Mouse (Mus musculus): ENCODE data around the gene F11r. TPM values are rescaled to one million over a fixed set of nuclear protein-coding genes. Genes with fewer than 3 reads are reported as not detected.
"Not testable (repeated sequence)": the region's sequence is repeated elsewhere in the genome, so short reads cannot be mapped to it uniquely, and the experiment has no call there.

F11r gene
- polyA plus RNA-seq, 1 experiment from 2014 or later = 34.2 TPM

DNA sequence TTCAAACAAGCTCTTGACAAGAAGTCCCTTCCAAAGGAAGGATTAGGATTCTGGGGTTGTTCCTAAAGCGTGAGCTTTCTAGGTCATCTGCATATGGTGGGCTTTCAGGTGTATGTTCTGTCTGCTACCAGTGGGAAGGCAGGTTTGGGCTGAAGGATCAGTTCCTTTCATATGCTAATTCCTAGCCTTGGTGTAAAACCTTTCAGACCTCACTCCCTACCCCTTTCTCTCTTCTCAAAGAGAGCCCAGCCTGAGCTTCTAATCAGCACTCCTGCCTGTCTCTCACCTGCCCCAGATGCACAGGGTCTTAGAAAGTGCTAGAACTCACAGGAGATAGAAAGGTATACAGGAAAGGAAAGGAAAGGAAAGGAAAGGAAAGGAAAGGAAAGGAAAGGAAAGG lies 34.1 kb downstream of the F11r start:
- no peak overlapping the region for H3K4me3 ChIP-seq (ENCODE audit: low read depth, low read length)
- no peaks in the 10 kb centered on the region for H3K36me3 ChIP-seq (ENCODE audit: control insufficient read depth, insufficient read depth)
- H3K4me1 ChIP-seq (ENCODE audit: control insufficient read depth, low read depth, low read length) = no peaks in the 10 kb centered on the region
- no peak overlapping the region for H3K9ac ChIP-seq (ENCODE audit: low read depth, low read length)
- no peaks in the 10 kb centered on the region for H3K9me3 ChIP-seq (replicated peaks; ENCODE audit: control insufficient read depth, low read length)
- ATAC-seq (ENCODE audit: low read depth) = no peak
- H3K27ac ChIP-seq (ENCODE audit: low read length) = no peak overlapping the region
- H3K4me2 ChIP-seq (ENCODE audit: low read depth, low read length) = no peak overlapping the region
- no peaks in the 10 kb centered on the region for H3K27me3 ChIP-seq (ENCODE audit: control insufficient read depth, insufficient read depth, low read depth, low read length)
- 67% methylated on average over 1 of the region's 1 CpGs for WGBS (ENCODE audit: insufficient replicate concordance)

DNA sequence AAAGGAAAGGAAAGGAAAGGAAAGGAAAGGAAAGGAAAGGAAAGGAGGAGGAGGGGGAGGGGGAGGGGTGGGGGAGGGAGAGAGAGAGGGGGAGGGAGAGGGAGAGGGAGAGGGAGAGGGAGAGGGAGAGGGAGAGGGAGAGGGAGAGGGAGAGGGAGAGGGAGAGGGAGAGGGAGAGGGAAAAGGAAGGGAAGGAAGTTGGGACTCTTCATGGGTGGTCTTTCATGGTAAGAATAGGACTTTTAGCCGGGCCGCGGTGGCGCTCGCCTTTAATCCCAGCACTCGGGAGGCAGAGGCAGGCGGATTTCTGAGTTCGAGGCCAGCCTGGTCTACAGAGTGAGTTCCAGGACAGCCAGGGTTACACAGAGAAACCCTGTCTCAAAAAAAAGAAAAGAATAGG lies 34.6 kb downstream of the F11r start:
- not testable (repeated sequence) for H3K27me3 ChIP-seq (ENCODE audit: control insufficient read depth, insufficient read depth, low read depth, low read length); H3K36me3 ChIP-seq (ENCODE audit: control insufficient read depth, insufficient read depth); H3K4me3 ChIP-seq (ENCODE audit: low read depth, low read length); ATAC-seq (ENCODE audit: low read depth); H3K4me2 ChIP-seq (ENCODE audit: low read depth, low read length); H3K9me3 ChIP-seq (replicated peaks; ENCODE audit: control insufficient read depth, low read length); H3K27ac ChIP-seq (ENCODE audit: low read length); H3K9ac ChIP-seq (ENCODE audit: low read depth, low read length); H3K4me1 ChIP-seq (ENCODE audit: control insufficient read depth, low read depth, low read length)
- WGBS (ENCODE audit: insufficient replicate concordance) = 85% methylated on average over 8 of the region's 8 CpGs

DNA sequence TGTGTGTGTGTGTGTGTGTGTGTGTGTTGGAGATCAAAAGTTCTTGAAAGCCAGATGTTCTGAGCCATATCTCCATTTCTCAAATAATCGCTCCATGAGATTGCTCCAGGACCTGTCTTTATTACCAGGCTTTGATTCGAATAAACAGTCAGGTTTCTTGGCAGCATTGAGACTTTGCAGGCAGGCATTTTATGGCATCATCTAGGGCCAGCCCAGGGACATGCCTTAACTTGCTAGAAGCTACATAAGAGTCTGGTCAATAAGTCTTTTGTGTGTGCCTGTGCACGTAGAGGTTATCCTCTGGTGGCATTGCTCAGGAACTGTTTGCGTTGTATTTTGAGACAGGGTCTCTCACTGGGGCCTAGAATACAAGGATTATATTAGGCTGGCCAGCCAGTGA lies 36.2 kb downstream of the F11r start:
- H3K36me3 ChIP-seq (ENCODE audit: control insufficient read depth, insufficient read depth) = no peaks in the 10 kb centered on the region
- H3K27ac ChIP-seq (ENCODE audit: low read length) = no peak overlapping the region
- H3K4me1 ChIP-seq (ENCODE audit: control insufficient read depth, low read depth, low read length) = peaks cover 4% of the 10 kb centered on the region; the same call in 1 of the 2 replicates
- no peak for ATAC-seq (ENCODE audit: low read depth)
- H3K4me2 ChIP-seq (ENCODE audit: low read depth, low read length) = no peak overlapping the region
- no peak overlapping the region for H3K9ac ChIP-seq (ENCODE audit: low read depth, low read length)
- no peaks in the 10 kb centered on the region for H3K27me3 ChIP-seq (ENCODE audit: control insufficient read depth, insufficient read depth, low read depth, low read length)
- no peaks in the 10 kb centered on the region for H3K9me3 ChIP-seq (replicated peaks; ENCODE audit: control insufficient read depth, low read length)
- no peak overlapping the region for H3K4me3 ChIP-seq (ENCODE audit: low read depth, low read length)
- 61% methylated on average over 4 of the region's 4 CpGs for WGBS (ENCODE audit: insufficient replicate concordance)

DNA sequence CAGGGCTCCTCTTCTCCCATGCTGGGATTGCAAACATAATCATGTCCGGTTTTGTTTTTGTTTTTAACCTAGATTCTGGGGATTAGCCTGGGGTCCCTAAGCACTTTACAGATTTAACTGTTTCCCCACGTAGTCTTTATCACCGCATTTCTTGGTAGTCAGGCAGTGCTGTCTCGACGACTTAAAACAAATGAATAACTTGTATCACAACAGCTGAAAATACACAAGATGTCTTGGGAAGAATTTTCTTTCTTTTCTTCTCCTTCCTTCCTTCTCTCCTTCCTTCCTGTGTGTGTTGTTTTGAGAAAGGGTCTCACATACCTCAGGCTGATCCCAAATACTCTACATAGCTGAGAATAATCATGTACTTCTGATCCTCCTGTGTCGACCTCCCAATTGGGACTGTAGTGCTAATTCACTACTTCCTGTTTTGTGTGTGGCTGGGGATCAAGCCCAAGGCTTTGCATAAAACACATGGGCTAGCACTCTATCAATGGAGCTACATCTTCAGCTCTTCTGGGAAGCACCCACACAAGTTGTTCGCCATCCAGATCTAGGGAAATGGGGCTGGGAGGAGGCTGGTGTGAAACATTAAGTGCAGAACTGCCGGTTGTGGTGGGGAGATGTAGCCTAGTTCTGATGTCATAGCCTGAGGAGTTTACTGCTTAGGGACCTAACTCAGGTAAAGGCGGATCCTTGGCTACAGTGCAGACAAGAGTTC lies 36.7 kb downstream of the F11r start:
- H3K4me1 ChIP-seq (ENCODE audit: control insufficient read depth, low read depth, low read length) = peaks cover 4% of the 10 kb centered on the region; the same call in 1 of the 2 replicates
- no peaks in the 10 kb centered on the region for H3K27me3 ChIP-seq (ENCODE audit: control insufficient read depth, insufficient read depth, low read depth, low read length)
- H3K36me3 ChIP-seq (ENCODE audit: control insufficient read depth, insufficient read depth) = no peaks in the 10 kb centered on the region
- H3K9me3 ChIP-seq (replicated peaks; ENCODE audit: control insufficient read depth, low read length) = no peaks in the 10 kb centered on the region
- H3K4me2 ChIP-seq (ENCODE audit: low read depth, low read length) = no peak overlapping the region
- no peak overlapping the region for H3K4me3 ChIP-seq (ENCODE audit: low read depth, low read length)
- H3K9ac ChIP-seq (ENCODE audit: low read depth, low read length) = no peak overlapping the region
- ATAC-seq (ENCODE audit: low read depth) = no peak
- H3K27ac ChIP-seq (ENCODE audit: low read length) = no peak overlapping the region
- 41% methylated on average over 9 of the region's 9 CpGs for WGBS (ENCODE audit: insufficient replicate concordance)

DNA sequence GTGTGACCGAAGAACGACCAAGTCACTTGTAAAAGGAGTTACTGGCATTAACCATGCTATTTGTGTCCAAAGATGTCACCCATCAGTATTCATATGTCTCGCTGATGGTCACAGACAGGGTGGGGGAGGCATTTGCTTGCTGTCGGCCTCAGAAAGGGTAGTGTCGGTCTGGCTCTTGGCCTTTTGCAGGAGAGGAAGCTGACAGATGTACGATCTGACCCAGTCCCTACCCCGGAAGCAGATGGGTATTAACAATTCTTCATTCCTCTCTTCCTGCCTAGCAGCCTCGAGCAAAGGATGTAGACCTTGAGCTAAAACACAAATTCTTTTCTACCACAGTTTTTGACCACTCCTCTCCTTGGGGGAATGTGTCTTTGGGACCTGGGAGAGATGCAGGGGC lies 39.8 kb downstream of the F11r start:
- Histone ChIP-seq H3K27ac (ENCODE audit: low read length) (no peak overlapping the region), H3K36me3 (ENCODE audit: control insufficient read depth, insufficient read depth) (no peaks in the 10 kb centered on the region), H3K27me3 (ENCODE audit: control insufficient read depth, insufficient read depth, low read depth, low read length) (no peaks in the 10 kb centered on the region), H3K4me1 (ENCODE audit: control insufficient read depth, low read depth, low read length) (peaks cover 4% of the 10 kb centered on the region; the same call in 1 of the 2 replicates), H3K4me3 (ENCODE audit: low read depth, low read length) (no peak overlapping the region), H3K9me3 (replicated peaks; ENCODE audit: control insufficient read depth, low read length) (no peaks in the 10 kb centered on the region), H3K9ac (ENCODE audit: low read depth, low read length) (no peak overlapping the region), H3K4me2 (ENCODE audit: low read depth, low read length) (no peak overlapping the region)
- ATAC-seq (ENCODE audit: low read depth) = no peak
- WGBS (ENCODE audit: insufficient replicate concordance) = 57% methylated on average over 8 of the region's 8 CpGs

DNA sequence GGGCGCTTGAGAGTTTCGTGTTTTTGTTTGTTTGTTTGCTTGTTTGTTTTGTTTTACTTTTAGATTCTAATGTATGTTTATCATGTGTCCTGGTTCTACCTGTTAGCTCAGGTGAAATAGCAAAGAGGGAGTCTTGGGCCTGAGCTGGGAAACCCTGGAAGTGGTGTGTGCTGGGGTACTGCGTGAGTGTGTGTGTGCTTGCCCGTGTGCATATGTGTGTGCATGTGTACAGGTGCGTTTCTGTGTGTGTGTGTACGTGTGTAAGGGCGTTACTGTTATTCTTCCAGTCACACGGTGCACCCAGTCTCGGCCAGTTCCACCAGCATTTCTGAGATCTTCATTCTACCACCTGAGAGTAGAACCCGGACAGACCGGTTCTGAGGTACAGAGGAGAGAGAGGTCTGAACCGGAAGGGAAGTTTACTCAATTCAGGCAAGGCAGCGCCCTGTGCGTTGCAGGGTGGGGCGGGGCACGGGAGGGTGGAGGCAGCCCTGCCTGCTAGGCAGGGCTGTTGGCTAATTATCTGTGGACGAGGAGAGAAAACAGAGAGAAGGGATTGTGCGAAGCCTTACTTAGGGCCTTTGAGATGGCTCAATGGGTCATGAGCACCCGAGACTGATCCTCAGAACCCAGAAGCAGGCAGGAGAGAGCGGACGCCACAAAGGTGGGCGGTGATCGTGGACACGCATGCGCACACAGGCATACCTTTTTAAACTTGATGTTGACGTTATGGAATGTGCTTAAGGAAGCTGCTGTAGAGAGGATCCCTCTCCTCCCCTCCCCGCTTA lies 40.6 kb downstream of the F11r start:
- Histone ChIP-seq H3K9ac (ENCODE audit: low read depth, low read length) (peak overlapping the region; percentile 35; the same call in 1 of the 2 replicates), H3K4me3 (ENCODE audit: low read depth, low read length) (peak overlapping the region; percentile 40), H3K9me3 (replicated peaks; ENCODE audit: control insufficient read depth, low read length) (peaks cover 1% of the 10 kb centered on the region; the same call in 1 of the 2 replicates), H3K36me3 (ENCODE audit: control insufficient read depth, insufficient read depth) (no peaks in the 10 kb centered on the region), H3K27me3 (ENCODE audit: control insufficient read depth, insufficient read depth, low read depth, low read length) (no peaks in the 10 kb centered on the region), H3K27ac (ENCODE audit: low read length) (no peak overlapping the region; the same call in 1 of the 2 replicates), H3K4me2 (ENCODE audit: low read depth, low read length) (peak overlapping the region; percentile 22), H3K4me1 (ENCODE audit: control insufficient read depth, low read depth, low read length) (peaks cover 4% of the 10 kb centered on the region; the same call in 1 of the 2 replicates)
- WGBS (ENCODE audit: insufficient replicate concordance) = 46% methylated on average over 27 of the region's 27 CpGs
- ATAC-seq (ENCODE audit: low read depth) = 0 out of 2 replicates have a peak, but pooled peaks have one; percentile 30

DNA sequence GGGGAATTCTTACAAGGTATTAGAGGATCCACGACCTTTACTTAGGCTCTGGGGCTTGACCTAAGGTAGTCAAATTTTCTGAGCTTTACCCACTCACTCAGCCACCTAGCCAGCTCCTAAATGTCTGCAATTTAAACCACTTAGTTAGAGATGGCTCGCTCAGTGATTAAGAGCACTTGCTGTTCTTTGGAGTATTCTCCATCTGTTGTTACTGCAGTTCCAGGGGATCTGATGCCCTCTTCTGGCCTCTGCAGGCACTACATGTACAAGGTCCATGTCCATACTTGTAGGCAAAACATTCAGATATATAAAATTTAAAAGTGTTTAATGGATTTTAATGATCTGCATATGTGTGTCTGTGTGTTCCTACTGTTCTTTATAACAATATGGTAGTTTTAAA lies 41.6 kb downstream of the F11r start:
- H3K36me3 ChIP-seq (ENCODE audit: control insufficient read depth, insufficient read depth) = no peaks in the 10 kb centered on the region
- no peak overlapping the region for H3K4me2 ChIP-seq (ENCODE audit: low read depth, low read length)
- peaks cover 3% of the 10 kb centered on the region; the same call in 1 of the 2 replicates for H3K9me3 ChIP-seq (replicated peaks; ENCODE audit: control insufficient read depth, low read length)
- H3K27me3 ChIP-seq (ENCODE audit: control insufficient read depth, insufficient read depth, low read depth, low read length) = no peaks in the 10 kb centered on the region
- no peak overlapping the region for H3K27ac ChIP-seq (ENCODE audit: low read length)
- no peak for ATAC-seq (ENCODE audit: low read depth)
- 39% methylated on average over 2 of the region's 2 CpGs for WGBS (ENCODE audit: insufficient replicate concordance)
- H3K4me3 ChIP-seq (ENCODE audit: low read depth, low read length) = no peak overlapping the region
- H3K4me1 ChIP-seq (ENCODE audit: control insufficient read depth, low read depth, low read length) = peaks cover 4% of the 10 kb centered on the region; the same call in 1 of the 2 replicates
- H3K9ac ChIP-seq (ENCODE audit: low read depth, low read length) = no peak overlapping the region

DNA sequence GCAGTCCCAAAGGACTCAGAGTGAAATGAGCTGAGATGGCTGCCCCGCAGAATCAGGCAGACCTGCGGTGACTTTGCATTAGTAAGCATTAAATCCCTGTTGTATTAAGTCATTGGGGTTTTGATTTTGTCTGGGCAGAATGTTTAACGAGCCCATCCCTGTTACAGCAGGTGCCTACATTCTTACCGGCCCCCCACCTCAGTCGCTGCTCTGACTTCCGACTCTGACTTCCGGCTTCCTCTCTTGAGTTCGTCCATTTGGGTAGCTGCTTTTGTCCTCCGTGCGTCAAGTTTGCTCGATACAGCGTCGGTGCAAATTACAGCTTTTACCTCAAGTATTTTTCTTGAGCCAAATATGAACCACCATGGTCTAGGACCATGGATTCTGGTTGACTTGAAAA lies 56.9 kb downstream of the F11r start:
- Histone ChIP-seq H3K27ac (ENCODE audit: low read length) (no peak overlapping the region), H3K4me2 (ENCODE audit: low read depth, low read length) (no peak overlapping the region), H3K4me1 (ENCODE audit: control insufficient read depth, low read depth, low read length) (no peaks in the 10 kb centered on the region), H3K4me3 (ENCODE audit: low read depth, low read length) (no peak overlapping the region), H3K9ac (ENCODE audit: low read depth, low read length) (no peak overlapping the region), H3K36me3 (ENCODE audit: control insufficient read depth, insufficient read depth) (no peaks in the 10 kb centered on the region), H3K27me3 (ENCODE audit: control insufficient read depth, insufficient read depth, low read depth, low read length) (no peaks in the 10 kb centered on the region), H3K9me3 (replicated peaks; ENCODE audit: control insufficient read depth, low read length) (peaks cover 3% of the 10 kb centered on the region; the same call in 1 of the 2 replicates)
- 84% methylated on average over 13 of the region's 13 CpGs for WGBS (ENCODE audit: insufficient replicate concordance)
- ATAC-seq (ENCODE audit: low read depth) = no peak

DNA sequence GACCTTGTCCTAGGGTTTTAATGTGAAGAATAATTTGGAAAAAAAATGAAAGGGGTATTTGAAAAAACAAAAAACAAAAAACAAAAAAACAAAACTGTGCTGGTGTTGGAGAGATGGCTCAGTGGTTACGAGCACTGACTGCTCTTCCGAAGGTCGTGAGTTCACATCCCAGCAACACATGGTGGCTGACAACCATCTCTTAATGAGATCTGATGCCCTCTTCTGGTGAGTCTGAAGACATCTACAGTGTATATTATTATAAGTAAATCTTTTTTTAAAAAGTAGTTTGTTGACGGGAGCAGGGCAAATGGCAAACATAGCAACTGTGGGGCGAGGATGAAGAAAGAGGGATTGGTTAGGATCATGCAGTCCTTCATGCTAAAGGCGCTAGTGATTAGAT lies 58.0 kb downstream of the F11r start:
- 74% methylated on average over 6 of the region's 6 CpGs for WGBS (ENCODE audit: insufficient replicate concordance)
- Histone ChIP-seq H3K9me3 (replicated peaks; ENCODE audit: control insufficient read depth, low read length) (no peaks in the 10 kb centered on the region), H3K27me3 (ENCODE audit: control insufficient read depth, insufficient read depth, low read depth, low read length) (no peaks in the 10 kb centered on the region), H3K27ac (ENCODE audit: low read length) (no peak overlapping the region), H3K4me3 (ENCODE audit: low read depth, low read length) (no peak overlapping the region), H3K9ac (ENCODE audit: low read depth, low read length) (no peak overlapping the region), H3K4me1 (ENCODE audit: control insufficient read depth, low read depth, low read length) (no peaks in the 10 kb centered on the region), H3K36me3 (ENCODE audit: control insufficient read depth, insufficient read depth) (no peaks in the 10 kb centered on the region), H3K4me2 (ENCODE audit: low read depth, low read length) (no peak overlapping the region)
- no peak for ATAC-seq (ENCODE audit: low read depth)

Measured in liver, embryonic 16.5 days (tissue).